Mouse (Mus musculus): ENCODE measurements around the gene Kctd15.

Gene Kctd15

DNA sequence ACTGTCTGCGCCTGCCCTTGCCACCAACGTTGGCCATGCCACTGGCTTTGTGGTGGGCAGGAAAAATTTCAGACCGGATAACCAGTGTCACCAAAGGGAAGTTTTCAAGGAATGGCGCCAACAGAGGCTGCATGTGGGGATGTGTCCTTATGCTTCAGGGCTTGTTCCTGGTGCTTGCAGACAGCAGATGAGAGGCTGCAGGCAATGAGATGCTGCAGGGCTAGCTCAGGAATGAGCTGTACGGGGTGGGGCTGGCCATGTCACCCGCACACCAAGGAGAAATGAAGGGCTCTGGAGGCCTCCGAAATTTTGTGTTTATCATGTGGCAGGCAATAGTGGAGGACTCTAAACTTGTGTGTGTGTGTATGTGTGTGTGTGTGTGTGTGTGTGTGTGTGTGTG is 6.6 kb upstream of the Kctd15 start:
- no peak for DNase-seq (ENCODE audit: low spot score)

DNA sequence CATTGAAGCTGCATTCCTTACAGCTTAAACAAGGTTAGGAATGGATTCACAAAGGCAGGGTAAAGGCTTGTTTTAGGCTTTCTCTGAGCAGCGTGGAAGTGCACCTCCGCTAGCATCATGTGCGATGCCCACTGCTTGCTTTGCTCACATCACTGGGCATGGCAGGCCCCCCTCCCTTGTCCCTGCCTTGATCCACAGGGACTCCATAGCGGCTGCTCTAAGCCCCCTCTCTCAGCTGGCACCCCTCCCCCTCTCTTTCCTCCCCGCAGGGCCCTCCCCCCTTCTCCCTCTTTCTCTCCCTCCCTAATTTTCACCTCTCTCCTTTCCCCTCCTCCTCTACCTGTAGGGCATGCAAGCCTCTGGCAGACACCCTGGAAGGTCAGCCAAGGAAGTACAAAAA is 5.7 kb upstream of the Kctd15 start:
- no peak for DNase-seq (ENCODE audit: low spot score)

DNA sequence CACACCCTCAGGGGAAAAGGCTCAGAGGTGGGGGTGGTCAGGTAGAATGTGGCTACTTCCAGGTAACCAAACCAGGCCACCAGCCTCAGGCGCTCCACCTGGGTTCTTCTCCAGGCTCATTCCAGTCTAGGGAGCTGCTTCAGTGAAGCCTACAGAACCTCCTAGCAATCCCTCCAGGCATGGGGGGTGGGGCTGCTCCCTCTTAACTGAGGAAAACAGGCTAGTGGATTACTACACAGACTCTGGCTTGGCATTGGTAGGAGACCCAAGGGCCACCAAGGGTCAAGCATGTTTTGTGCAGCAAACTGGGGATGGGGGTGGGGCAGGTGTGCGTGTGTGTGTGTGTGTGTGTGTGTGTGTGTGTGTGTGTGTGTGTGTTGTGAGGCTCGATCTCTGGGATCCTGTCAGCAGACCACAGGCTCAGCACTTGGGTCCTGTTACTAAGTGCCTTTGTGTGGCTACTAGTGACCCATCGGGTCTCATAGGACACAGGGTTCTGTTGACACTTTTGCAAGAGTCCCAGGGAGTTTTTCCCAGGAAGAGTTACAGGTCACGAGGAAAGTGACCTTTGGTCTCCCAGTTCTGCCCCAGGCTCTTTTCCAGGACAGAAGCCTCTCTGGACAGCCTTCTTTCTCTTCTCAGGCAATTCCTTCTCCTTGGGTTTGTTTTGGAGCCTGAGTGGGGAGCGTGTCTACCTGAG is 3.0 kb upstream of the Kctd15 start:
- no peak for DNase-seq (ENCODE audit: low spot score)

DNA sequence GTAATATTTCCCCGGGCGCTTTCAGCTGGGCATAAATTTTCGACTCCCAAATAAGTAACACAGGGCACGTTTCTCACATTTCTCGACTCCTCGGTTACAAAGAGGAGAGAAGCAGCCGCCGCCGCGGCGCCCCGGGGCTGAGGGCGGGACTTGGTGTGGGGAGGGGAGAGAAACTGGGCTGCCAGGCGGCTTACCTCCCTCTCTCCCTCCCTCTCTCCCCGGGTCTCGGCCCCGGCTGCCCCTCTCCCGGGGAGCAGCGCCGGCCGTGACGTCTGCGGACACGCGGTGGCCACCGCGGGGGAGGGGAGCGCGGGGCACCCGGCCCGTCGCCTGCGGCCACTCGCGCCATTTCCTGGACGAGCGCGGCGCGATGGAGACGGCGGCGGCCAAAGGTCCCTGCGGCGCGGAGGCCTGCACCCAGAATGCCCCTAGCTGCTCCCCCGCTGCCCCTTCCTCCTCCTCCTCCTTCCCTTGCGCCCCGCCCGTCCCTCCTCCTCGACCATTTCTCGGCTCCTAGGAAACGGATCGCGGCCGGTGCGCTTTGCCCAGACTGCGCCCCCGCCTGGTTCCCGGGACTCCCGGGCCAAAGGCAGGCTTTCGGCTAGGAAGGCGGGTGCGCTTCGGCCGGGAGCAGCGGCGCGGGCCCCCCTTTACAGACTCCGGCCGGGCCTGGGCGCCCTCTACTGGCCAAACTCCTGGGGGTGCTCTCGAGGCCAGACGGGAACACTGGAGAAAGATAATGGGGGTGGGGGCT is 1.3 kb downstream of the Kctd15 start:
- no peak for DNase-seq (ENCODE audit: low spot score)

DNA sequence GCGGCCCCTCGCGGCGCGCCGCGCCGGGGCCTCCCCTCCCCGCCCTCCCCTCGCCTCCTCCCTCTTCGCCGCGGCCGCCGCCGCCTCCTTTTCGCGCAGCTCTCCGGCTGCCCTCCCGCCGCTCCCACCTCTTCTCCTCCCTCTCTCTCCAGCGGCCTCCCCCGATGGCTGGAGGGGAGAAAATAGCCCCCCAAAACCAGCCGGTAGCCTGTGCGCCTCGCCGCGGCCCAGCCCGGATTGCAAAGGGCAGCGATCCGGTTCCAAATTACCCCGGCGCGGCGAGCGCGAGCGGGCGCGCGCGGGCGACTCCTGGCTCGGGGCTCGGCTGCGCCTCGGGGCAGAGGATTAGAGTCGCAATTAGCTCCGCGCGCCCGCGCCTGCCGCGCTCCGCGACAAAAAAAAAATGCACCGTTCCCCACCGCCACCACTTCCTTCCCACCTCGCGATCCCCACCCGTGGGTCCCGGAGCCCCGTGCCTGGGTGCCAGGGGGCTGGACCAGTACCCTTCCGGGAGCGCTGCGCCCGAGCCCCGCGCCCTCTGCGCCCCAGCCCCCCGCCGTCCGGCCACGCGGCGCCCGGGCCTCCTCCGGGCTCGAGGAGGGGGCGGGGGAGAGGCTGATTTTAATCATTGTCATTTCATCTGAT is 2.0 kb downstream of the Kctd15 start:
- no peak for DNase-seq (ENCODE audit: low spot score)

DNA sequence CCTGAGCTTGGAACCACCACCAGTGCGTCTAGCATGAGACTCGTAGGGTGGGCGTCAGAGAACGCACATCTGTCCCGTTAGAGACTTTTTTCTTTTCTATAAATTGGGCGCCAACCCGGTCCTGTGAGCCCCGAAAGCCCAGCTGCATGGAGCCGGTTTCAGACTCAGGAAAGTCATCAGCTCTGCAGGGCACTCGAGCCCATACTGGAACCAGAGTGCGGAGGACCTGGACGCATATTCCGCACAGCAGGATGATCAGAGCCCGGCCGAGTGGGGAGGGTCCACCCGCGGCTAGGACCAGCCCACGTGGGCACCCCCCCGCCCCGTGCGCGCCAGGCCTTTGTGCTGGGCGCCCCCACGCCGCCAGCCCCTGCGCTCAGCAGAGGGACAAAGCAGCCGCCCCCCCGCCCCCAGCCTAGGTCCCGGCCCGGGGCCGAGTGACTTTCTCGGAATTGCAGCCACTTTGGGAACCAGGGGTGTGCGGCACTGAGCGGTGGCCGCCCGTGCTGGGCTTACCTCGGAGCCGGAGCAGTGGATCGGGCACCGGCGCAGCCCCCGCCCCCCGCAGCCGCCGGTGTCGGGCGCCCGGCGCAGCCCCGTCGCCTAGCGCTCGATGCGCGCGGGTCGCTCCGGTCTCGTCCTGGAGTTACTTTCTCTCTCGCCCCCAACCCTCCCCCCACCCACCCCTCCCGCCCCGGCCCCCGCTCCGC is 2.6 kb downstream of the Kctd15 start:
- DNase-seq (ENCODE audit: low spot score), result no peak

DNA sequence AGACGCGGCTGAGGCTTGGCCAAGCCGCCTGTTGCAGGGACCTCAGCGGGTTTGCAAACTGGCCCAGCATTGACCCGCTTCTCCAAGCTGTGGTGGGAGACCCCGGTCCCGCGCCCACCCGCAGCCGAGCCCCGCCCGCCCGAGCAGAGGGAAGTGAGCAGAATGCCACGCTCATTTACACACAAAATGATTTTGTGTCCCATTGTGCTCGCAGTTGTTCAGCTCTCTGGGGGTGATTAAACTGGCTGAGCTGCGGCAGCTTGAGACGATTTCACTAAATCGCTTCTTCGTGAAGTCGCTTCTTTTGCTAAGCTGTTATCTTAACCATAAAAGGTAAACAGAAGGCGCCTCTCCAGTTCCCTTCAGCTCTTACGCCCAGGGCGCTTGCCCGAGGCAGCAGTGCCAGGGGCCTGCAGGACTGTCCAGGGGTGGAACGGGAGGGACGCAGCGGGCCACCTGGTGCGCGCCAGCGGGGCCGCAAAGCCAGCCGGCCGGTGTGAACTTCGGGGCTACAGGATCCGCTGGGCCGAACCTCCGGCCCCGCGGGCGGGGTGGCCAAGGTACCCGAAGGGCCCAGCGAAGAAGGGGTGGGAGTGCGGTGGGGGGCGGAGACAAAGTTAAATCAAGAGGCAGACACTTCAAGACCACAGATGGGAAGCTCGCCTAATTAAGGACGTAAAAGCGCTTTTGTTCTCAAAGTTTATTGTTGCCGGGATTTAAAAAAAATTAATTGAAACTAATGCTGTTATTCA is 3.6 kb downstream of the Kctd15 start:
- no peak for DNase-seq (ENCODE audit: low spot score)

DNA sequence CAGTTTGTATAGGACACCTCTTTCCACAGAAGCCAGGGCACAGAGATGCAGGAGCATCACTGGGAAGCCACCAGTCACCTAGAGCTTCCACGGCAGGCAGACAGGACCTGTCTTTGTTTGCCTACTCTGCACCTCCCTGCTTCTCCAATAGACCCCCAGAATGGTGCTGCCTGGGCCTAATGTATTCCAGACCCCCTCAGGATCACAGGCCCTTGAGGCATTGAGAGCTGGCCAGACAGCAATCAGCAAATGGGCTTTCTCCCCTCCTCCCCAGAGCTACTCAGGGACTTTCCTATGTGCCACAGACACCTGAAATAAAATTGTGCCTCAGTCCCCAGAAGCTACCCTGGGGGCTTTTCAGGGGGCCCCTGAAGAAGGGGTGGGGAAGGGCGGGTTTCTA is 5.2 kb downstream of the Kctd15 start:
- no peak for DNase-seq (ENCODE audit: low spot score)

DNA sequence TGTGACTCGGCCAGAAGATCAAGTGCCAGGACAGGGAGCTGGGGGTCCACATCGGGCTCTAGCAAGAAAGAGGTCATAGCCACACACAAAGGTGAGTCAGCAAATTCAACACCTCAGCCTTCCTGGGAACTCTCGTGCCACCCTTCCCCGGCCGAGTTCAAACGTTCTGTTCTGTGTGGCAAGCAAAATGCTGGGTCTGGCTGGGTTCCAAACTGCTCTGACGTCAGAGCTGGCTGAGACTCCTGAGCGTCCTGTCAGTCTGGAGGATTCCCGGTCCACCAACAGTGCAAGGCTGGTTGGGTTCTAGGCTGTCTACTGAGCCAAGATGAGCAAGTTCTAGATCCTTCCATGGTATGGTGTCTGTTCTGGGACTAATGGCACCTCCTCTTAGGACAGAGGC is 9.5 kb downstream of the Kctd15 start:
- no peak for DNase-seq (ENCODE audit: low spot score)

DNA sequence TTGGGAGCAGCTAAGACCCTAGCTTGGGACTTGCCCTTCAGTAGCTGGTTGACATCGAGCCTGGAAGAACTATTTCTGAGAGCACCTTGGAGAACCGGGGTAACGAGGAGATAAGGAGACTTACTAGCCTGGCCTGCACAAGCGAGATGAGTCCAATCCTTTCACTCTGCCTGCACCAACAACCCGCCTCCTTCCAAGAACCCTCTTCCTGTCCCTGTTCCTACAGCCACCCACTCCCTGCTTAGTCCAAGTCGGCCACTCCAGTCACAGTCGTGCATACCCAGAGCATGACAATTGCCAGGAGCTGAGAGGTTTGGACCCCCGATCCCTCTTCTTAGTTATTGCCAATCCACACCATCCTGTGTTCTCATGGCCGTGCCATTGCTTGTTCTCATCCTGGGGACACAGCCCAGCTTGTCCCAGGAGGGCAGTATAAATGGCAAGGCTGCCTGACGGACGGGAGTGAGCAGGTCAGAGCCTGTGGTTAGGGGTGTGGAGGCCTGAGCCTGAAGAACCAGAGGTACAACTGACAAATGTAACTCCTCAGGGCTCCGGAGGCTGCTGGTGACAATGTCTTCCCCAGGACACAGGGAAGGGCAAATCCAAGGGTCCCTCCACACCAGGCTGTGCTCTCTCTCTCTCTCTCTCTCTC is 10.3 kb downstream of the Kctd15 start:
- DNase-seq (ENCODE audit: low spot score), result no peak

DNA sequence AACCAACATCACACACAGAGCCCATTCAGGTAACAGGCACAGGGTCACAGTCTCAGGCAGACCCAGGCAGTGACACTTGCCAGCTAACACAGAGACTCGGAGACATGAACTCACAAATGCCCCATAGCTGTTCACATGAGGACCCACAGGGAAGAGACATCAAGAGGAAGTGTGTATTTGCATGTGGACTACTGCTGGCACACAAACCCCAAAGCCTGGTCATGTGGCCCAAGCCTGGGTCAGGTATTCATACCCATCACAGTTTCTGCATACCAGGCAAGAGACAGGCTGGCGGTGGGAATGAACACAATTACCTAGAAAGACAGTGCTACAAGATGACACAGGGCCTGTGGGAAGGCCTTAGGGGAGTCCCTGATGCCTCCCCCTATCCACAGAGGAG is 10.9 kb downstream of the Kctd15 start:
- DNase-seq (ENCODE audit: low spot score), result no peak

DNA sequence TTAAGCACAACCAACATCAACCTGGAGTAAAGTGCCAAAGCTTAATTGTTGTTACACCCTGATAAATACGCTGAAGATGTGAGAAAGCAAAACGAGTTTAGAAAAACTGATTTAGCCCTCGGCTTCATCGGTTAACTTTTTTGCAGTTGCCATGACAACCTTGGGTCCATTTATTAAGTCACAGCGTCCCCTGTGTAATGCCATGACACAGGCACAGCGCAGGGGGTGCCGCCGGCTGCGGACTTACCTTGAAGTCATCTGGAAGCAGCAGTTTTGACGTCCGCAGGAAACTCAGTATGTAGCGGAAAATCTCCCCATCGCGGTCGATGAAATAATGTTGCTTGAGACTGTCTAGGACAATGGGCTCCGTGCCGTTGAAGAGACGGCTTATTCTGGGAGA is 11.9 kb downstream of the Kctd15 start:
- DNase-seq (ENCODE audit: low spot score), result no peak

DNA sequence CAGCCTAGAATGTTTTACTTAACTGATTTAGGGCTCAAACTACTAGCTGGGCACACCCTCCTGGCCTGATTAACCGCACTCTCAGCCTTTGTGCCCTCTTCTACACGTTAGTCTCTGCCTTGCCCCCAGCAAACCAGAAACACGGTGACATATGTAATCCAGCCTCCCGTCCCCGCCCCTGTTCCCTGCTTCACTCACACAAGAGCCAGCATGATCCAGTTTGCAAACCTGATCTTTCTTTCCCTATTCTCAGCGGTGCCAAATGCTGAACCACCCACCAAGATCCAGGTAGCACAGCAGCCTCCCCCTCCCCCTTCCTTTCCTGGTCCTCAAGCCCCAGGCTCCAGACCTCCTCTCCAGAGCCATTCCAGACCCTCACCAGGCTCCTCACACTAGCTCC is 13.2 kb downstream of the Kctd15 start:
- no peak for DNase-seq (ENCODE audit: low spot score)

DNA sequence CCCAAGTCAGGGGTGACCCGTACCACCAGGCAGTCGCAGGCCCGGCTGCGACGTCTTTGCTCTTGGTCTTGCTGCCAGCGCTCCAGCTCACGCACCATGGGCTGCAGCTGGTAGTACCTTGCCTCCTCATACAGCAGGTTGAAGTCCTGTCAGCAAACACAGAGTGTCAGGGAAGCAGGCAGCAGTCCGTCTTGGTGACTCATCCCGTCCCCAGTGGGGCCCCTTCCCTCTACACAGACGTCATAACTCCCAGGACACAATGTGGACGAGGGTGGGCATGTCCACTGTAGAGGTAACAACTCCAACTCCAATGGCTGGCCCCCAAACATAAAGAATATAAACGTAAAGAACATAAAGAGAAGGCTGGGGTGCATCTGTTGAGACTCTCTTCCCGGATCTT is 14.6 kb downstream of the Kctd15 start:
- DNase-seq (ENCODE audit: low spot score), result no peak

DNA sequence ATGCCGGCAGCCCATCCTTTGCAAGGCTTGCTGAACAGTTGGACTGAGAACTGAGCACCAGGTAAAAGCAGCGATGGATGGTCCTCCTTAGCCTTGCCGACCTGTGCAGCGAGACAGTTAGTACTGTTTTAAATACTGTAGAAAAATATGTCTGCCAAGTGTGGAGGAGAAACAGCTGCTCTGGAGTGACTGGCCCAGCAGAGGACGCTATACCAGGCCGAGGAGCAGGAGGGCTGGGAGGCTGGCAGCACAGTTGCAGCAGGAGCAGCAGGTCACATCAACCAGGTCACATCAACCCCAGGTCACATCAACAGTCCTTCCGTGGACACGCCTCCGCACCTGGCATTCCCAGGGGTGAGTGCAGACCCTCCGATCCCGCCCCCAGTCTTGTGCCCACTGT is 16.7 kb downstream of the Kctd15 start:
- DNase-seq (ENCODE audit: low spot score), result no peak

DNA sequence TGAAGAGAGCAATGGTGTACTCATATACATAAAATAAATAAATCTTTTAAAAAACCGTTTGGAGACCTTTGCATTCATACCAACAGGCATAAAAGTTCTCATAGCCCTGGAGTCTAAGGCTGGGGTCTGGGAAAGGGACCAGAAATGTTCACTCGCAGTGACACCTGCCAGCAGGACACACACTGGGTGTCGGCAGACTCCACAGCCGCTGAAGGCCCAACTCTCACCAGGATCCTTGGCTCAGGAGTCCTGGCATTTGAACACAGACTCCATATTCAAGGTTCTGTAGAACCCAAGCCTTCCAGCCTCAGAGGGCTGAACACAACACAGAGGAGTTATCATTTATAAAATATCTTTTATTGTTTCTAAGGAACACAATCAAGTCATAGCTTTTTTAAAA is 19.9 kb downstream of the Kctd15 start:
- DNase-seq (ENCODE audit: low spot score), result no peak

DNA sequence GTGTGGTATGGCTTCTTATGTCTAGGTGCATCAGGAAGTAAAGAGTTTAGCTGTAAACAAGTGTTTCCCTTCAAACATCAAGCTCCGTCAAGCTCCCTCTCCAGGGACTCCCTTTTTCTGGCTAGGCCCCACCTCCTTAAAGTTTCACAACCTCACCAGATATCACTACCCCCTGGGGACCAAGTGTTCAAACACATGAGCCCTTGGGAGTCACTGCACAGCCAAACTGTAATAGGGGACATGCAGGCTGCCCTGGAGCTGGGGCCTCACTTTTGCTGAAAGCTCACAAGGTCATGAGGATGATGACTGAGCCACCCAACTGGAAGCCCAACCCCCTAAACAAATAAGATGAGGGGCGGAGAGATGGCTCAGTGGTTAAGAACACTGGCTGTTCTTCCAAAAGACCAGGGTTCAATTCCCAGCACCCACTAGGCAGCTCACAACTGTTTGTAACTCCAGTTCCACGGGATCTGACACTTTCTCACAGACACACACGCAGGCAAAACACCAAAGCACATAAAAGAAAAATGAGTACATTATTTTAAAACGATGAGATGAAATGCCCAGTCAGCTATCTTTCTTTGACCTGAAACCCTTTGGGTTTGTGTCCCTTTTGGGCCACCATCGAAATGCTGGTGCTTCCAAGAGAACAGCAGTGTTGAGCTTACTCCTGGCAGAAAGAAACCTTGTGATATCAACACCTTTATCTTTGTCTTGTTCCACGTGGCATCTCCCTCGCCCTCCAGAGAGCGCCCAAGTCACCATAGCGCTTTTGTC is 23.4 kb downstream of the Kctd15 start:
- DNase-seq (ENCODE audit: low spot score), result no peak

DNA sequence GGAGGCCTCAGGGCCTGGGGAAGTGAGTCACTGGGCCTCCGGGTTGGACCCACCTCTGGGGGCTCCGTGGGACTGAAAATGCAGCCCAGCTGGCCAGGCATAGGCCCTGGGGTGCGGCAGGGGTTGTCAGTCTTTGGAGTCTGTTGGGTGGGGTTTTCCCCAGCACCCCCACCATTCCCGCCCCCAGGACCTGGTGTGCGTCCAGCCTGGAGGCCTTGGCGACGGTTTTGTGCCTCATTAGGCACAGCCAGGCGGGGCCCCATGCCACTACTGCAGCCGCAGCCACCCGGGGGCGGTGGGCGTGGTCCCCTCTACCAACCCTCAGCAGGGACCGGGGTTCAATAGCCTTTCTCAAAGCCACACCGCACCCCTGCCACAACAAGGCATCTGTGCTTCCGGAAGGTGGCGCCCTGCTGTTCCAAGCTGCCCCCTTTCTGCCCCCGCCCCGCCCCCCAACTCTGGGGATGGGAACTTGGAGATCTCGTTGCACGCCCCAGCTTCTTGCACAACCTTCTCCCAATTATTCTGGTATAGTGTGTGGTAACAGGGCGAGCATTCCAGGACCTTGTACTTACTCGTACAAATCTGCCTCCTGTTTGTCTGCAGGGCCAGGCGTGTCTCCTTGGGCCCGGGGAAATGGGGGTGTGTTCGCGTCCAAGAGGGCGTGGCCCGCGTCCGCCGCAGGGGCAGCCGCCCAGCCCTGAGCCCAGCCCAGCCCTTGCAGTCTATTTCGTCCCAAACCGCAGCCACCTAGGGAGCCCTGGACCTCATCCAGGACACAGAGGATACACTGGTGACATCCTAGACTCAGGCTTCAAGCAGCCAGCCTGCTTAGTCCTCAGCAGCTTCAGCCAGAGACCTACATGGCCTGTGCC is 26.1 kb downstream of the Kctd15 start:
- no peak for DNase-seq (ENCODE audit: low spot score)

DNA sequence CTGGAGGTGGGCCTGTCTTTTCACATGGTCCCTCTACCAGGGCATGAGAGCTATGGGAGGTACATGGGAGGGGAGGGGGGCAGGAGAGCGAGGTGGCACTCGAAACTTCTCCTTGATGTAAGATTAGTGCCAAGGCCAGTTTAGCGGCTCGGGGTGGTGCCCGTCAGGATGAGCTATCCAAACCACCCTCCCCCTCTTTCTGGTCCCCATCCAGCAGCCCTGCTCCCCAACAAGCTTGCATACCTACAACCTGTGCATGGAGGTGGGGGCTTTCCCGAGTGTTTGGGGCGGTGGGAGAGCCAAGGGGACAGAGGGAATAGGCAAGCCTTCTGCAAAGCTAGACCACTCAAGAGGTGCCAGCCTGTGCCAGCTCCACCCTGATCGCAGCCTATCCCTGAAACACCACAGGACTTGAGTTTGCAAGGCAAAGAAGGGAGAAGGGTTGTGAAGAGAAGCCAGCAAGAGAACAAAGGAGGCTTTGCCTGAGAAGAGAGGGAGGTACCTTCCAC is 26.8 kb downstream of the Kctd15 start:
- no peak for DNase-seq (ENCODE audit: low spot score)

DNA sequence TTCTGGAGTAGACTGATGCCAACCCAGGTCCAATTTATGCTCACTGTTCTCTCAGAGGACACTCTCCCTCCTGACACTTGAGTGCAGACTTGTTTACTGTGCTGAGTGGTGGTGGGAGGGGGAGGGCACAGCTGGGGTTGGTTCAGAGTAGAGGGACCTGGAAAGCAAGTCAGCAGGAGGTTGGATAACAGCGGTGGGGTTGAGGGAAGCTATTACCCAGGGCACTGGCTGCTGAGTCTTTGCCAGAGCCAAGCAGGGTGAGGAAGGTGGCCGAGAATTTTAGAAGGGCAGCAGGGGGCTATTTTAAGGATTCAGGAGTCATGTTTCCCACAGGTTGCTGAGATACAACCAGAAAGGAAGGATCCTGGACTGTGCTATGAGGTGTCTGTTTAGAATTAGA is 36.1 kb downstream of the Kctd15 start:
- no peak for DNase-seq (ENCODE audit: low spot score)

All from spleen, adult 12 weeks (tissue).